Mouse (Mus musculus): ENCODE measurements at regions not wholly inside any gene's neighbourhood (a gene's known extent, or its start where the extent isn't known, plus 50 kb on each side); places are given as distances from the start of the nearest gene placed in this dataset.

- no peak overlapping the region for H3K4me3 ChIP-seq (replicated peaks)
- 67% methylated on average over 5 of the region's 5 CpGs for WGBS
- no peak overlapping the region for H3K9ac ChIP-seq
- no peak overlapping the region for H3K27ac ChIP-seq
- no peak overlapping the region for H3K4me2 ChIP-seq
- no peaks in the 10 kb centered on the region for H3K4me1 ChIP-seq
- no peaks in the 10 kb centered on the region for H3K27me3 ChIP-seq
- ATAC-seq (ENCODE audit: low FRiP score): no peak
- no peaks in the 10 kb centered on the region for H3K9me3 ChIP-seq
- no peaks in the 10 kb centered on the region for H3K36me3 ChIP-seq (replicated peaks)
These were observed 60.8 kb downstream of the Dmrta2 start for GRCm38 (mm10) chr4:110038696-110039095.

- 82% methylated on average over 17 of the region's 17 CpGs for WGBS
- Histone ChIP-seq H3K4me3 (replicated peaks) (no peak overlapping the region), H3K4me1 (no peaks in the 10 kb centered on the region), H3K9ac (no peak overlapping the region), H3K27ac (no peak overlapping the region), H3K36me3 (replicated peaks) (no peaks in the 10 kb centered on the region), H3K27me3 (no peaks in the 10 kb centered on the region), H3K4me2 (no peak overlapping the region), H3K9me3 (no peaks in the 10 kb centered on the region)
- no peak for ATAC-seq (ENCODE audit: low FRiP score)
These were observed 67.2 kb downstream of the Dmrta2 start for GRCm38 (mm10) chr4:110044851-110045618.

- Histone ChIP-seq H3K9ac (no peak overlapping the region), H3K27ac (no peak overlapping the region), H3K4me2 (no peak overlapping the region), H3K27me3 (no peaks in the 10 kb centered on the region), H3K4me1 (peaks cover 3% of the 10 kb centered on the region), H3K4me3 (replicated peaks) (no peak overlapping the region), H3K9me3 (no peaks in the 10 kb centered on the region), H3K36me3 (replicated peaks) (no peaks in the 10 kb centered on the region)
- ATAC-seq (ENCODE audit: low FRiP score): no peak
- 88% methylated on average over 12 of the region's 12 CpGs for WGBS
These were observed 67.9 kb downstream of the Dmrta2 start for GRCm38 (mm10) chr4:110045651-110046269.

DNA sequence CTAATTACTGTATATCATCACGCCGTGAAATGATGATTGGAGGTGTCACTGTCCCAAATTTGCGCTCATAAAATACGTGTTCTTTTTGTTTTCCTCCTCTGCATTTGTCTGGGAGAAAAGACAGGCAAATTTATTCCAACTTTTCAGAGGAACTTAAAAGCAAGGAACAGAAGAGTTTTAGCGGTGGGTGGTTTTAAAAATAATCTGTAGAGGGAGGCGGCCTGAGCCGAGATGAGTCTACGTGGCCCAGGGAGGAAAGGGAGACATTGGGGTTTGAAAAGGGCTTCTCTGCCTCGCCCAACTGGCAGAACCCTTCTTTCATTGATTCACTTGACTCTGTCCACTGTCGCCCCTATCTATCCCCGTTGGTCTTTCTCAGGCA is 68.4 kb downstream of the Dmrta2 start:
- Histone ChIP-seq H3K36me3 (replicated peaks) (no peaks in the 10 kb centered on the region), H3K9ac (no peak overlapping the region), H3K4me2 (no peak overlapping the region), H3K27me3 (no peaks in the 10 kb centered on the region), H3K4me1 (peaks cover 5% of the 10 kb centered on the region), H3K9me3 (no peaks in the 10 kb centered on the region), H3K27ac (no peak overlapping the region), H3K4me3 (replicated peaks) (no peak overlapping the region)
- ATAC-seq (ENCODE audit: low FRiP score): no peak
- WGBS: 93% methylated on average over 11 of the region's 11 CpGs

DNA sequence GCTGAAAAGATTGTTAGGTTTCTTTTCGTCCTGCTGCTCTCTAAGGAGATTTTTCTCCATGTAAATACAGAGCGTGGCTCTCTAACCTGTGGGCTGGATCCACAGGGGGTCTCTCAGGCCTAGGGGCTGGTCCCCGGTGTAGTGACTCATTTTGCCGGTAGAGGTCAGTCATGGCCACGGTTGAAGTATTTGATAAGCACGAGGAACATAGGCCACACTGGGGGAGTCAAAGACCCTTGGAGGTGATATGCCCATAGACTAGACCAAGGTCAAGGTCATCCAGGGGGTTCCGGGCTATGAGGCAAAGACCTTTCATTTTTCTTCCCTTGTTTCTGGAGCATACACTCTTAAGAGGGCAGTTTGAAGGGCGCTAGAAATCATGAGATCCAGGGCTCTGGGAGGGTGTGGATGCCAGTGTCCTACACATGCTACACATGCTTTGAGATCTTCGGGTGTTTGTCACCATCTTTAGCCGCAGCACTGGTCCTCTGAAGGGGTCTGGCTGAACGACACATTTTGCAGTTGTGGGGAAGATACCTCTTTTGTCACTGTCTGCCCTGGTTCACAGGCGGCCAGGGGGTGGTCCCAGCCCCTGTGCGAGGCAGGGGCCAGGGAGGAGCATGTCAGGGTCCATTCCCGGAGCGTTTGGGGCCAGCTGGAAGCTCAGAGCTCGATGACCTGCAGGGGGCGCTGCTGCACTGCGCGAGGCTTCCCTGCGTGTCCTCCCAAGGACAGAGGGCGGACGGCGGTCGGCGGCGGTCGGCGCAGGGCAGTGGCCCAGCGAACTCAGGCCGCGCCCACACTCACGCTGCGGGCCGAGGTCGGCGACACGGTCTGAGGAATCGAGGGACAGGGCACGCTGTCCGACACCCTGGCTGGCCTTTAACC is 72.8 kb downstream of the Dmrta2 start:
- ATAC-seq (ENCODE audit: low FRiP score): peak; percentile 92
- Histone ChIP-seq H3K4me1 (peaks cover 8% of the 10 kb centered on the region), H3K27ac (no peak overlapping the region), H3K27me3 (no peaks in the 10 kb centered on the region), H3K4me2 (peak overlapping the region; percentile 71), H3K9ac (peak overlapping the region; percentile 66), H3K4me3 (replicated peaks) (peak overlapping the region; percentile 51), H3K36me3 (replicated peaks) (no peaks in the 10 kb centered on the region), H3K9me3 (no peaks in the 10 kb centered on the region)
- WGBS: 3% methylated on average over 40 of the region's 40 CpGs

GRCm38 (mm10) chr4:110051281-110051665 is 73.4 kb downstream of the Dmrta2 start:
- H3K4me2 ChIP-seq: peak overlapping the region; percentile 71
- WGBS: 14% methylated on average over 12 of the region's 12 CpGs
- no peak overlapping the region for H3K27ac ChIP-seq
- H3K9me3 ChIP-seq: no peaks in the 10 kb centered on the region
- no peaks in the 10 kb centered on the region for H3K27me3 ChIP-seq
- H3K4me1 ChIP-seq: peaks cover 8% of the 10 kb centered on the region
- peak overlapping the region; percentile 51 for H3K4me3 ChIP-seq (replicated peaks)
- H3K36me3 ChIP-seq (replicated peaks): no peaks in the 10 kb centered on the region
- no peak; the same call in 1 of the 2 replicates for ATAC-seq (ENCODE audit: low FRiP score)
- peak overlapping the region; percentile 66 for H3K9ac ChIP-seq

DNA sequence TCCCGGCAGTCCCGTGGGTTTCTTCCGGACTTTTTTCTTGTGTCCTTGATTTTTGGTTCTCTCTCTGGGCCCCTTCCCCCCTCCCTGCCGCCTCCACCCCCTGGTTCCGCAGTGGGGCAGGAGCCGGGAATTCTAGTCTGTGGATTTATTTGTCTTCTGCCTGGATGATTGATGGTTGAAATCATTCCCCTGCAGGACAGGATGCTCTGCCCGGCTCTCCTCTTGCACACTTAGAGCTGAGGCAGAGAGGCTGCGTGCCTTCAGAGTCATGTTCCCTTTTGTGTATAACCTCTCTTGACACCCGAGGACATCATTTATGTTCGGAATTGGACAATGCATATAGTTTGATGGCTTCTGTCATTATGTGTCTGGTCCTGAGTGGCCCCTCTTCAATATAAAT is 74.0 kb downstream of the Dmrta2 start:
- ATAC-seq (ENCODE audit: low FRiP score): no peak
- no peaks in the 10 kb centered on the region for H3K27me3 ChIP-seq
- H3K36me3 ChIP-seq (replicated peaks): no peaks in the 10 kb centered on the region
- no peak overlapping the region for H3K9ac ChIP-seq
- no peak overlapping the region for H3K4me3 ChIP-seq (replicated peaks)
- H3K4me1 ChIP-seq: peaks cover 8% of the 10 kb centered on the region
- H3K9me3 ChIP-seq: no peaks in the 10 kb centered on the region
- WGBS: 55% methylated on average over 10 of the region's 10 CpGs
- H3K4me2 ChIP-seq: no peak overlapping the region
- H3K27ac ChIP-seq: no peak overlapping the region

DNA sequence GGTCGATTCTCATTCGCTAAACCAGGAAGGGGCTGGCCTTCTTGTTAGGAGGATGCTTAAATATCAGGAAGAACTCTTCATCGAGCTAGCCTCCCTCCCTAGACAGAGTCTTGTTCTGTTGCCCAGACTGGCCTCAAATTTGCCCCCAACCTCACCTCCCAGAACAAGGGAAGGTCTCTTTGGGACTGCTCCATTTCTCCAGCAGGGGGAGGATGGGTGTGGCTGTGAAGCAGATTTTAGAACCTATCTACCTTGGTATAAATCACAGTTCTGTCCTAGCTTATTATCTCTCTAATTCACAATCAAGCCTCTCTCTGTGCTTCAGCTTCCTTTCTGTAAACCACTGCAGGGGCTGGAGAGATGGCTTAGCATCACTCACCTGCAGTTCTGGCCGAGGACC is 75.1 kb downstream of the Dmrta2 start:
- whole genome bisulfite sequencing: 88% methylated on average over 4 of the region's 4 CpGs
- peaks cover 8% of the 10 kb centered on the region for H3K4me1 ChIP-seq
- no peak overlapping the region for H3K4me3 ChIP-seq (replicated peaks)
- no peaks in the 10 kb centered on the region for H3K27me3 ChIP-seq
- H3K9ac ChIP-seq: no peak overlapping the region
- no peak for ATAC-seq (ENCODE audit: low FRiP score)
- no peak overlapping the region for H3K4me2 ChIP-seq
- no peak overlapping the region for H3K27ac ChIP-seq
- H3K9me3 ChIP-seq: no peaks in the 10 kb centered on the region
- no peaks in the 10 kb centered on the region for H3K36me3 ChIP-seq (replicated peaks)

DNA sequence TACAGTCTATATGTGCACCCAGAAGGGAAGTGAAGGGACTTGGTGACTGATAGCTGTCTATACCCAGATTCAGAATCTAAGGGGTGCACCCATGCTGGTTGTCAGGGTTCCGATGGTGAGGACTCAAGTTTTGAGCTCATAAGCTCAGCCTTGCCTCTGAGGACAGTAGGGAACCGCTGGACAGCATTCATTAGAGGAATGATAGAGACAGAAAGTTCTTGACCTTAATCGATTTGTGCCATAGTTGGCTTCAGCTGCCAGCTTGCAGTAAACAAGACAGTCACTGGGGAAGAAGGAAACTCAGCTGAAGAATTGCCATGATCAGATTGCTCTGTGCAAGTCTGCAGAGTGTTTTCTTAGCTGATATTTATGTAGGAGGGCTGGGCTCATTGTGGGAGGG is 96.0 kb downstream of the Dmrta2 start:
- H3K27ac ChIP-seq: no peak overlapping the region
- WGBS: 87% methylated on average over 3 of the region's 3 CpGs

DNA sequence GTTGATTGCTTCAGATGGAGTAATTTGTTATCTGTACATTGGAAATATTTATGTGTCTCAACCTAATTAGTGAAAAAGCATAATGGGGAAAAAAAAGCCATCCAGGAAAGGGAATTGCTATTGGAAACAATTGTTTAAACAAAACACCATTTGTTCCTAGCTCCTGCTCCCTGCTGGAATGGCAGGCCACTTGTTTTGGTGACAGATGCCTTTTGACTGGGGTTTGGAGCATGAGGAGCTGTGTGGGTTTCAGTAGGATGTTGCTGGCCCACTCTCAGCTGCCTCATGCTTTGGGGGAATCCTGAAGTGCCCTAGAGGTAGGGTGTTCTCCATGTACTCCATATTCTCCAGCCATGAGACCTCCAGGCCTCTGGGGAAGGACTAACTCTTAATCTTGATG is 105.5 kb downstream of the Dmrta2 start:
- H3K9ac ChIP-seq: no peak overlapping the region
- H3K4me1 ChIP-seq: no peaks in the 10 kb centered on the region
- H3K4me3 ChIP-seq (replicated peaks): no peak overlapping the region
- no peaks in the 10 kb centered on the region for H3K36me3 ChIP-seq (replicated peaks)
- ATAC-seq (ENCODE audit: low FRiP score): no peak
- H3K27me3 ChIP-seq: no peaks in the 10 kb centered on the region
- H3K4me2 ChIP-seq: no peak overlapping the region
- H3K9me3 ChIP-seq: no peaks in the 10 kb centered on the region
- H3K27ac ChIP-seq: no peak overlapping the region

More for the DNA sequence above, 96.0 kb downstream of the Dmrta2 start:
- Histone ChIP-seq H3K27me3 (no peaks in the 10 kb centered on the region), H3K4me3 (replicated peaks) (no peak overlapping the region), H3K4me1 (no peaks in the 10 kb centered on the region), H3K36me3 (replicated peaks) (no peaks in the 10 kb centered on the region), H3K9ac (no peak overlapping the region), H3K4me2 (no peak overlapping the region), H3K9me3 (no peaks in the 10 kb centered on the region)
- no peak for ATAC-seq (ENCODE audit: low FRiP score)

DNA sequence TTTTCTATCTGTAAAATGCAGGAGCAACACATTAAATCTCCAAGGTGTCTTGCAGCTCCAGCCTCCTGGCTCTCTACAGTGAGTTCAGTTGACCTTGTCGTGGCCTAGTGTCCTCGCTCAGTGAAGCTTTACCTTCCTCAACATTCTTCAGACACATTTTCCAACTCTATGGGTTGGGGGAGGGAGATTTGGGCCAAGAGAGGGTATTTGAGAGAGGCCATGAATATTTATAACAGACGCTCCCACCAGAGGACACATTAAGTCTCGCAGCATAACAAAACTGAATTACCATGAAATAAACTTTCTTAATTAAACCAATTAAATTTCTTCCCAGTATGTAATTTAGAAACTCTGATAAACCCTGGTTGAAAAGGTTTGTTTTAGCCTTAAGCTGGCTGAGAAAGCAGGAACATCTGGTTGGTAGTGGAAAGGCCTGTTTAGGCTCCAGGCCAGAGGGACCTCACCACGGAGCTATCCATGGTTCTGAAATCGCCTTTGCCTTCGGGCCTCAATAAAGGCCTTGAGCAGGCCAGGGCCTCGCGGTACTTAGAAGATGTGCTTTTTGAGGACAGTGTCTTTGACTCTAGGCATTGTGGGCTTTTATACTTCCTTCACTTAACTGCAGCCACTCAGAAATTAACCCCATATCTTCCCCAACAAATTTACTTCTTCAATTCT is 109.9 kb downstream of the Dmrta2 start:
- ATAC-seq (ENCODE audit: low FRiP score): no peak
- Histone ChIP-seq H3K4me1 (no peaks in the 10 kb centered on the region), H3K9ac (no peak overlapping the region), H3K9me3 (no peaks in the 10 kb centered on the region), H3K4me2 (no peak overlapping the region), H3K4me3 (replicated peaks) (no peak overlapping the region), H3K27me3 (no peaks in the 10 kb centered on the region), H3K36me3 (replicated peaks) (no peaks in the 10 kb centered on the region), H3K27ac (no peak overlapping the region)
- 34% methylated on average over 9 of the region's 9 CpGs for WGBS

All from forebrain, embryonic 12.5 days (tissue).